Mouse (Mus musculus): Measurements from ENCODE around the gene Hhipl1.

DNA sequence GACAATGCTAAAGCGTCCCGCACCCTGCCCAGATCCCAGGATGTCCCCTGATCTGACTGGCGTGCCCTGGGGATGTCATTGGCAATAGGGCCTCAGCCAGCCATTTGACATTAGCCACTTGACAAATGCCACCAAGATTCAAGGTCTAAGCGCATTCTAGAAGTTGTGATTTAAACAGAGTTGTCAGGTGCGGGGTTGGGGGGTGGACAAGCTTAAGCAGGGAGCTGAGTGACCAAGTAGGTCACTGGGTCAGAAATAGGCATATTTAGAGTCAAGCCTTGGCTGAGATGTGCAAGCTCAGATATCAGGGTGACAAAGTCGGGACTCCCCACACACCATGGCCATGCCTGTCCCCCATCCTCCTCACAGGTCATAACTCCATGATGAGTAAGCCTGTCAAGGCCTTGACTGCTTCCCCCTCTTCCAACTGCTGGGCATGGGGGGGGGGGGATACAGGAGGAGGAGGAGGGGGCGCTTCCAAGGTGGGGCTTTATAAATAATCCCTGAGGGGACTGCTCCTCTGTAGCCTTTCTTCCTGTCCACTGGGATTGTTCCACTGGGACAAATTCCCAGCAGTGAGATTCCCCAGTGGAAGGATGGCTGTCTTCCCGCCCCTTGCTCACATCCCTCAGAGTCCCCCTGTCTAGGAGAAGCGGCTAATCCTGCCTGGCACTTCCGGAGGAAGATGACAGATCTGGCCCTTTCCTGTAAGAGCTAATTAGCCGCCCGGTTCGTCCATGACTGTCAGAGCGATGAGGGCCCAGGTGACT is 21.4 kb upstream of the Hhipl1 start:
- no peak for TF ChIP-seq POLR2A (IDR thresholded peaks at IDR 0.05; ENCODE audit: insufficient read depth, low read depth, low read length)
- no peak for TF ChIP-seq CTCF (IDR thresholded peaks at IDR 0.05; ENCODE audit: insufficient read depth, low read depth, low read length)
